Mouse (Mus musculus): ENCODE measurements around the gene Fgfr2.

The Fgfr2 gene

DNA sequence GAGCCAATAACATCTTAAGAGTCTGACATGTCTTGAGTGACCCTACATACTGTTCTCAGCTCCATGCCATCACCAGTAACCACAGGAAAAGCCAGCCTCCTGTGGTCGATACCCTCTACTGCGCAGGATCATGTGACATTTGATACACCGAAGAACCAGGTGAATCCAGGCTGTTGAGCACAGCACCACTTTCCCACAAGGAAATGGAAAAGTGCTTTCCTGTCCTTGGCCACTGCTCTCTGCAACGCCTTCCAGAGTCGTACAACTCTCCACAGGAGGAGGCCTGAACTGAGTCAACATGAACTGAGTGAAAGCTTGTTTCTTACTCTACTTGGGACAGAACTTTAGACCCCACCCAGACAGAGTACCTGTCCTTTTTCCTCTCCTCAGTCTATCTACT lies 321.6 kb downstream of the Fgfr2 start:
- DNase-seq (ENCODE audit: low read depth): no peak

DNA sequence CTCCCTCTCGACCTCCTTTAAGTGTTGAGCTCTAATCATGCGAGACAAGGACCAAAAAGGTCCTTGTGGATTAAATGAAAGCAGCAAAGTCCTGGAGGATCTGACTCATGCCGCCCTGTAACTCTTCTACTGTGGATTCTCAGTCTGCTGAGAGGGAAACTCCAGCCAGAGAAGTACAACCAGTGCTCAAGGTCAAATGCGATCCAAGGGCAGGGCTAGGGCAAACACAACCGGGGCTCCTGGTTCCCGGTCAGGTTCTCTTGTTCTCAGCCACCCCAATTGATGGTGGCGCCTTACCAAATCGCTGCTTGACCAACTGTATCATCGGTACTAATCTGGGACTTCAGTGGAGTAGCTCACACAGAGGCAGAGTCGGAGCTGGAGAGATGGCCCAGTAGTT lies 322.3 kb downstream of the Fgfr2 start:
- no peak for DNase-seq (ENCODE audit: low read depth)

DNA sequence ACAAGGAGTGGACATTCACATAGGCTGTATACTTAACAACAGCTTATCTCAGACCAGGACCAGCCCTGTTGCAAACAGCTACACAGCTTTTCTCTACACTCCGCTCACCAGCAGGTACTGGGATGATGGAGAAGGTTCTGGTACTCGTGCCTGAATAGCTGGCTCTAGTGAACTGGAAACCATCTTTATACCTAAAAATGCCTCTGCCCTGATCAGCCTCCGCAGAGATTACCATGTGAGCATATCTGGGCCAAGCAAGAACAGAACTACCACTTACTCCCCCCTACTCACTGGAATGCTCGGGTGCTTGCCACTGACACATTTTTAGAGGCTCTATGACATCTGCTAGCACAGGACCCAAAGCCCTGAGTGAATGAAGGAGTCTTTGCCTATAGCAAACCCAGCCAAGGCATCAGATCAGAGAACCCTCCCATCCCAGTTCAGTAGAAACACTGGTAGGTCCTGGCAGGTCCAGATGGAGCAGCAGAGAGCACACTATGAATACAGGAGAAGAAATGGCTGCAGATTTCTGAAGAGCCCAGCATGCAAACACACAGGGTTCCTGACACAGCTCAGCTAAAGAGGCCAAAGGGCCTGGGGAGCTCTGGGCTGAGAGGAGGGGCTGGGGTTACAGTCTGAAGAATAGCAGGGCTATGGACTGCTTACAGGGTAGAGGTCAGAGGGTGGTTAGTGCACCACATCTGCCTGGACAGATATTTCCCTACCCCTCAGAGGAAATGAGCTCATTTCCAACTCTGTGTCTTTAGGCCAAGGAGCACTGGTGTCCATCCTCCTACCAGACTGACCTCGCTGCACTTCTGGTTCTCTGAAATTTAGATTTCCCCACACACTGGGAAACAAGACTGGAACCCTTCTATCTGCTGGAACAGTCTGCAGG lies 323.8 kb downstream of the Fgfr2 start:
- no peak for DNase-seq (ENCODE audit: low read depth)

DNA sequence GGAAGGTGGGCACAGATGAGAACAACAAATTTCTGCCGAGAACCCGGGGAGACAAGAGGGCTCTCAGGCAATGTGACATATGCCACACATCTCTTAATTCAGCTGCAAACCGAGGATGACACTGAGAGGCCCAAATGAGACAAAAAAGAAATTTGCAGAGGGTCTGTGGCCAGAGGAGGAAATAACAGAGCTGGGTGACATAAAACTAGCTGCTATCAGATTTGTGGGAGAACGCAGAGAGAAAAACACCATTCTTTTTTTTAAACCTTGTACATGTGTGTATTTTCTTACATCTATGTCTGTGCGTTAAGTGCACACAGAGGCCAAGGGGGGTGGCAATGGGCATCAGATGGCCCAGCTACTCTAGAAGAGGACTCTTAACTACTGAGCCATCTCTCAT lies 328.0 kb downstream of the Fgfr2 start:
- DNase-seq (ENCODE audit: low read depth): no peak

DNA sequence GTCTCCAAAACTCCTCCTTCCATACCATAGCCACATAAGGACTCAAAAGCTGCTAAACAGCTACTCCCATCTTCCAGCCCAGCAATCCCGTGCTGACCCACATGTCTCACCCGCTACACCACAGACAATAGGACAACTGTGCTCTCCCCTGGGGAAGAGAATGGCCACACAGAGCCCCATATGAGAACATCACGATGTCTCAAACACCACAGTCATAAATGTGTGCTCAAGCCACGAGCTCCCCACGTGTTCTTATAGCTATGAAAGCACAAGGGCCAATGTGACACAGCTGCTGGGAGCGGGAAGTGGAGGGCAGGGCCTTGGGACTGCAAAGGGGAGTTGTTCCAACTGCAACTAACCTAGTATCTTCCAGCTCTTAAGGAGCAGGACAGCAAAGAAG lies 329.7 kb downstream of the Fgfr2 start:
- DNase-seq (ENCODE audit: low read depth): no peak

DNA sequence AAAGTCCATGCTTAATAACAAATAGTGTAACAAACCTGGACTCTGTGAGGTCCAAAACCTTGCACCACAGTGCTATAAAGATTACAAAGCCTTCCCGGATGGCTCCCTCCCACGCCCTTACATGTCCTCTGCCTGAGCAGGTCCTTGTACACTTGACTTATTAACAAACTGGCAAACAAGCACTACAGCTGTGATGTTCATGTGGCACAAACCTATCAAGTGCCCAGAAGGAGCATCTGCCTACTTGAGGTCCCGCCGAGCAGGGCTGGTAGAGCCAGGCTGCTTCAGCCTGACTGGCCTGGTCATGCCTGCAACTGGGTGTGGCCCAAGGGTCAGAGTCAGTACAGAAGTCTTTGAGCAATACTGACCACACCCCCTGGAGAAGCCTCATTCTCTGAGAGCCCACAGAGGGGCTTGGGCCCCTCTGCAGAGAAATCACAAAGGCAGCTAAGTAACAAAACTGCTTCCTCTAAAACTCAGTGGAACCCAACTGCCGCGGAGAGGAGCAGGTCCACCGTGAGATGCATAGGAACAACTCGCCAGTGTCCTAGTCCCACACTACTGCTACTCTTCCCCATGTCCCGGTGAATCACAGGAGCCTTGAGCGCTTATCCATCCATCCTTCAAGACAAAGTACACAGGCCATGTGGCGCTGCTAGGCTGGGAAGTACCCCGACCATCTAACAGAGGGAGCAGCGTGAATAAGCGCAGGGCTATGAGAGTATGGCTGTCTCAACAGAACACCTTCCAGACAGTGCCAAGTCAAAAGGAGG lies 332.5 kb downstream of the Fgfr2 start:
- no peak for DNase-seq (ENCODE audit: low read depth)

DNA sequence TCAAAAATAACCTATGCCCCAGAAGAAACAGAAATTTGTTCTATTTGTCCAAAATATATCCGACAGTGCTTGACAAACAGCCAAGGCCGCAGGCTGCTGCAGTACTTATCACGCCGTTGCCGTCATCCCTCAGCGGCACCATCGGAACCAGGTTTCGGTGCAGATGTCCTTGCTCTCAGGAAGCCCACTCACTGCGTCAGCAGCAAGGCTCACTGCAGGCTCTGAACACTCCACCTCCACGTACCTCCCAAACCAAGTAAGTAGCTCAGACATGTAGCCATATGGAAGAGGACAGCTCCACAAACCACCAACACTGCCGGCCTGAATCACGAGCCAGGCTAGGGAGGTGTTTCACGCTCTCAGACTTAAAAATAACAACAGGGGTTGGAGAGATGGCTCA lies 334.3 kb downstream of the Fgfr2 start:
- no peak for DNase-seq (ENCODE audit: low read depth)

DNA sequence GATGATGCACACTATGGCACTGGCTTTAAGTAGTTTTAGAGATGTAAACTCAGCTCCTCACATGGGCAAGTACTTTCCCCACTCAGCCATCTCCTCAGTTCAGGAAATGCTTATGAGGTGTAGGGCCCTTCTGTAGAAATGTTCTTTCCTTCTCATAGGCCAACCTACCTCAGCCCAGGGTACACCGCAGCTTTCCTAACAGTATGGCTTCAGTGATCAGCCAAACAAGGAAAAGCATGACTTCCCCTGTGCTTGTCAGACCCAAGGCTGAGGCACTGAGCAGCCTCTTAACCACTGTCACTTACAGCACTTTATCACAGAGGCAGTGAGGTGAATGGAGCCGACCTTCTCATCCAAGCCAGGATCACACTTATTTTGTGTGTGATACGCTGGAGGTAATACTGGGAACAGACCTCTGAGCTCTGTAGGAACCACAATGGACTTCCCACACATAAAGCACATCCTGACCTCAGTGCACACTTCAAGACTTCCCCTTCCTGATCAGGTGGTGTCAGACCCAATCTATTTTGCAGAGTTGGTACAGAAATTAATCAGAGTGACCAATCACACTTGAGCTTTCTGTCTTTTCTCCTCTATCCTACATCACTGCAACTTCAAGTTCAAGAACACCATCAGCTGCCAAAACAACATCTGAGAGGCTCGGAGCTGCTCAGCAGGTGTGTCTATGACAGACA lies 335.5 kb downstream of the Fgfr2 start:
- DNase-seq (ENCODE audit: low read depth): no peak

DNA sequence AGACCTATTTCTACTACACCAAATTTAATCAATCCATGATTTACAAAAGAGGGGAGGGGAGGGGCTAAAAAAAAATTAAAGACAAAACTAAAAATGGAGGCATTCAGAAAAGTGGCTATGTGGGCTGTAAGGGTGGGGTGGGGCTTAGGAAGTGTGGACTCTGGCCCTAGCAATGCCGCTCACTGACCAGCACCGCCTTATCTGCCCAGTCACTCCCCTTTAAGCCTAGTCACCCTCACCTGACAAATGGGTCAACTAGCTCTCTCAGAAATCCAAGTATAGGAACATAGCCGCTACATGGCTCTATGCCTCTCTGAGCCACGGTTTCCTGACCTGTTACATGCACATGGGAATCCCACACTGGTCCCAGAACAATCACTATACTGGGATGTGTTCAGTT lies 336.1 kb downstream of the Fgfr2 start:
- no peak for DNase-seq (ENCODE audit: low read depth)

DNA sequence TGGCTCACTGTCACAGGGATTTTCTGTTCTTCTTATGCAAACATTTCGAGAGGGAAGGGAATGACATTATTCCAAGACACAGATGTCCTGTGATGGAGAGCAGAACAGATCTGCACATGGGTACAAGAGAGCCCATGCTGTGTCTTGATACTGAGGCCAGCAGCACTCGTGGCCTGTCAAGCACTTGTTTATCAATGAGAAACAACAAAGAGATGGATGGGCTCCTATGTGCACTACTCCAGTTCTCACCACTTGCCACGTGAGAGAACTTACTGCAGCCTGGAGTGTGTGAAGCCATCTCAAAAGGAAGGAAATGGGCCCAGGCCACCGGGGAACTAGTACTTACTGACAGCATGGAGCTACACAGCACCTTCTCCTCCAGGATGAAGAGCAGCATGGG lies 336.6 kb downstream of the Fgfr2 start:
- DNase-seq (ENCODE audit: low read depth): no peak

DNA sequence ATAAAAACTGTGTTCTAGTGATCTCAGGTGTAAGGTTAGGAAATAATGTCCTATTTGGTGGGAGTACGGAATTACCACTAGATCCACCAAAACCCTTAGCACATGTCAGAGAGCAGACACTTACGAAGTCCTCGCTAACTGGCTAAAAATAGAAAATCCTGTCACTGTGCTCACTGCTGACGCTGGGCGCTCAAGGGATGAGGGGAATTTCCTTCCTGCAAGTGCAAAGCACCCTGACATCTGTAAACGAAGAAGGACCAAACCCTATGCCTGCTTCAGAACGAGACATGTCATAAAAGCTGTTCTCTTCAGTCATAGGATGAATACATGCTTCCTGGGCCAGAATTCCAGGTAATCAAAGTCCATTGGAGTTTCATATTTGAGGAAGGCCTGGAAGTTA lies 337.1 kb downstream of the Fgfr2 start:
- DNase-seq (ENCODE audit: low read depth): no peak

DNA sequence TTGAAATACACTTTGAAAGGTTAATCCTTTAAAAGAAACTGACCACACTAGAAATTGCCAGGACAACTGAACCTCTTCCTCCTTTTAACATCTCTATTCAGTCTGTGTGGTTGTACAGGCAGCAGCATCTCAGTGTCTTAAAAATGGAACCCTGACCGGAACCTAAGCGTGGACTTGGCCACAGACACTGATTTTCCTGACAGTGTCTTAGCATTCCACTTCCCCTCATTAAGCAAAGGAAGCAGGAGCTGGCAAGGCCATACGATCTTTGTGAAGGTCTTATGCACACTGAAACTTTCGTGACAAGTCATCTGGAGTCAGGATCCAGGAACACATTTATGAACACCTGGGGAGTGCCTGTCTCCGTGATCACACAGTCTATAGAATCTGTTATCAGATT lies 339.0 kb downstream of the Fgfr2 start:
- no peak for DNase-seq (ENCODE audit: low read depth)

DNA sequence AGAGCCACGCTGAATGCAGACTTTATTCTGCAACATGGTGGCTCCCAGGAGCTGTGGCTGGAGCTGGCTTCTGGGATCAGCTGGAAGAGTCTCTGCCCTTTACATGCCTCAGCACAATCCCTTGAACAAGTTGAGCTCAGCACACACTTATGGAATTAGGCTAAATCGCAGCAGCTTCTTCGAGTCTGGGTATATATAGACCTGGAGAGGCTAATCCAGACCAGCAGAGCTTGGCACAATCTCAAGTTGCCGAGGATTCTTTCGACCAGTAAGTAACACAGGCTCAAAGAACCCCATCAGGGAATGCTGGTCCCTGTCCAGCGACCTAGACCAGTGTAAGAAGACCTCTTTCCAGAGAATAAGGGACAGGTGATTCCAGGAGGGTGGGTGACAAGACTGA lies 341.3 kb downstream of the Fgfr2 start:
- DNase-seq (ENCODE audit: low read depth): no peak

DNA sequence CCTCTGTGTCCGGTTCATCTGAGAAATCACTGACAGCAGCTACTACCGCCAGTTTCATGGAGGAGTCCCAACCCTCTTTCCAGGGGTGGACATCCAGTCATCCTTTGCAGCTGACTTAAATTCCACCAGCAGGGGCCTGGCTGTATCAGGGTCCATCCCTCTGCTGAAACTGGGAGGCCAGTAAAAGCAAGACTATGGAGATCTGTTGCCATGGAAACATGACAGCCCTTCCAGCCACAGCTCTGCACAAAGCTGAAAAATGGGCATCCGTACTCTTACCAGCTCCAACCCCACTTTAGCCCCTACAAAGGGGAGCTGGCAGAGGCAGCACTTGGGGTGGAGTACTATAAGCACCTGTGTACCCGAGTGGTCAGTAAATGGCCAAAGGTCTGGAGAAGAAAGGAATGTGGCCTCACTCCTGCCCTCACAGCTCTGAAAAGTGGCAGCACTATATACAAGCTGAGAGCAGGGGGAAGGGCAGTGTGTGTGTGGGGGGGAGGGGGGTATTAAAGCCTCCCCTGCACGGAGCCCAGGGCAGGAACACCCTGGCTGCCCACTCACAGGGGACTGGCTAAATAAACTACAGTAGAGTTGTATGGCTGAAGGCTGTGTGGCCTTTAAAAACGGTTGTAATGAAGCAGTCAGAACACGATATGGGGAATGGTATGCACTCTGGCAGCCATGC lies 341.9 kb downstream of the Fgfr2 start:
- no peak for DNase-seq (ENCODE audit: low read depth)

DNA sequence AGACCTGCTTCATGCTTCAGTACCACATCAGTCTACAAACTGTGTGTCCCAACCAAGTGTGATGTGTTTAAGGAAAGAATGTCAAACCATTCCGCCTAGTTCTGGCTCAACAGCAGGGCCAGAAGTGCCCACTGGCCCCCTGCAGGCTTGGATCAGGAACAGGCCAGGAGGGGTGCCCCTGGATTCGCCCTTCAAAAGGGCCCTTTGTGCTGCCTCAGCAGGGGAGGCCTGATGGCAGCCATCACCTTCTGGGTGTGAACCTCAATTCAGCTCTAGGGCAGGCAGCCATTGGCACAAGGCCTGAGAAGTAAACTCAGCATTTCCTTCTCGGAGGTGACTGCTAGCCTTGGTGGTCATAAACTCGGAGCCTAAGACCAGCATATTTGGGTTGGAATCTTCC lies 342.5 kb downstream of the Fgfr2 start:
- DNase-seq (ENCODE audit: low read depth): no peak

DNA sequence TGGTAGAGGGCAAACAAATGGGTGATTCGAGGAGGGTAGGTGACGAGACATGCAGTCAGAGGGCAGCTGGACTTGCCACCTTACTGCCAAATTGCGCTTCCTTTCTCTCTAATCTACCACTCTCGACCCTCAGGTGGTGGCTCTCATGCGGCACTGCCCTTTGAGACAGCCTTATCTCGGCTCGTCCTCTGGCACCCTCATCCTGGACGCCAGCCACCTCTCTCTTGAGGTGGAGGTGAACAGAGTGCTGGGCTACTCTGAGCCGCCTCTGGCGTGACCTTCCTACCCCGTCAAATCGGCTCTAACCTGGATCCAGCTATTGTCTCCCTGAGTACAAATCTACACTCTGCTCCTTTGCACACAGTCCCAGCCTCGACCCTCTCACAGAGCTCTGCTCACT lies 344.5 kb downstream of the Fgfr2 start:
- no peak for DNase-seq (ENCODE audit: low read depth)

DNA sequence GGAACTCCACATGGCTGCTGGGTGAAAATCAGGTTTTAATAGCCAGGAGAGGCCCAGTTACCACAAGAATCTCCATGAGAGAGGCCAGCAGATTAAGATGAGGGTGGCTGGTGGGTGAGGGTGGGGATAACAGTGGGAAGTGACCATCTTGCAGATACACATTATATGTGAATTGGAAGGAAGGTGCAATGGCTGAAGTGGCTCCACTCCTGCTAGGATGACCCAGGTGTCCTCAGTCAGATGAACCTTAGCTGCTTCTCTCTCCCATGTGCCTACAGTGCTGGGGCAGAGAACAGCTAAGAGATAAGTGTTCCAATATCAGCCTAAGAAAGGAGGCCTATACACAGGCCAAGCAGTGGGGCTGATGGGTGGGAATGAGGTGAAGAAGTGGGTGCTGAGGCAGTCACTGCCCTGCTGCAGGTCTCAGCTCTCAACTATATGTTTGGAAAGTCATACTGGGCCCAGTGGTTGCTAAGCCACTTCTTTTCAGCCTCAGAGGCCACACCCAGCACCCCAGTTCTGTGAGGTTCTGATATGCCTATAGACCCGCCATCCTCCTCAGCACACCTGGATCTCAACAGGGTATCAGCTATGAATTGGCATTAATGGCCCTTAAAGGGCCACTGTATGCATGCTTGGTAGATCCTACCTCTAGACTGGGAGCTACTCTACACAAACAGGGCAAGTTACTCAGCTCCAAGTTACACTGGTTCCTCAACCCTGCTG lies 345.3 kb downstream of the Fgfr2 start:
- DNase-seq (ENCODE audit: low read depth): no peak

DNA sequence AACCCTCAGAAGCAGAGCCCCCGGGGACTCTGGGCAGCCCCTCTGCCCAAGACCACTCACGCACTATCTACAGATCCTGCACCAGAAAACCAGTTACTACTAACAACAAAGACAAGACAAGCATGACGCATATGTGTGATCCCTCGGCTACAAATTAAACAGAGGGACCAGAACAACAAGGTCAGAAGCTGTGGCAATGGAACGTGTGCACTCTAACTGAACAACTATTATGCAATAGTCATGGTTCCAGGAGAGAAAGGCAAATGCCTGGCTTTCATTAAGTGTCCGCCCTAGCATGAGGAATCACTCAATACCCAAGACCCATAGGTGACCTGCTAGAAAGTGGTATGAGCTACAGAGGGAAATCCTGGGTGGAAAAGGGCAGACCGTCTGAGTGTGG lies 346.0 kb downstream of the Fgfr2 start:
- DNase-seq (ENCODE audit: low read depth): no peak

DNA sequence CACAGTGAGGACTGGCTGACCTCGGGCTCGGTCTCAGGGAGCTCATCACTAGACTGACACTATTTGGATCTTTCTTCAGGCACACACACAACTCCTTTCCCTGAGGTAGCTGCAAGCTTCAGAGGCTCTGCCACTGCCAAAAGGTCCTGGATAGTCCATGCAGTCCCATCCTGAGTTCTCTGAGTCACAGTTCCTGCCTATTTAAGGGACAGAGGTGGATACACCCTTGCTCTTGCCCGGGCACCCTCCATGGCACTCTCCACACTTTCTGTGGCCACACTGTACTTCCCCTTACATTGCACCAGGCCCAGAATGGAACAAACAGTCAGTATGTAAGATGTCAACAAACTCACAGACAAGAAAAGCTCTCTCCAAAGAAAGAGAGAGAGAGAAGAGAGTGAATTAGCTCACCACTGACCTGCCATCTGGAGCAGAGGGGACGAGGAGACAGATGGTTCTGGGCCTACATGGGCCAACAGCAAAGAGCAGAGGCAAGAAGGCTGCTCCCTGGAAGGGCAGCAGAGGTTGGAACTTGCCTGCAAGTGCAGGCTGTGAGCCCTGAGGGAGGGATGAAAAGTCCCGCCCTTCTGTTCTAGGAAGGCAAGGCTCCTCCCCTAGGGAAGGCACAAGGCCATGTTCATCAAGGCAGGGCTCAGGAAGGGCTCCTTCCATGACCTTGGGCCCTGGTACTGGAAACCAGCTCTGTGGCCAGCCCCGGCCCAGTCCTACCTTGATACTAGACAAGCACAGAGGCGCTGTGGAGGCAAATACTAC lies 346.6 kb downstream of the Fgfr2 start:
- DNase-seq (ENCODE audit: low read depth): no peak

DNA sequence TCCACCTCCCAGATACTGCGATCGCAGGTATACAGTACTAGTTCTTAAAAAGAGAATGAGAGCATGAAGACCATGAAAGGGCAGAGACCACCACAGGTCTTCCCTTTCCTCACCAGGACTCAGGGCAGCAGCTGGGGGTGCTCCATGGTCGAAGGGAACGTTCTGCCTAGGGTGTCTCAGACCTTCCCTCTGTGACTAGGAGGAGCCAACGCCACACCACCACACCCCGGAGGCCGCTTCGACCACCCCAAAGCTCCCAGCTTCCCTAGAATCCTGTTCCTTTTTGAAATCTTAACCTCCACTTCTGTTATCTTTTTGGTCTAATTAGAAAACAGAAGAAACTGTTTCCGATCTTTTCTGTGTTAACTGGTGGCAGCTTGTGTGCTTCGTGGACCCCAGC lies 347.2 kb downstream of the Fgfr2 start:
- no peak for DNase-seq (ENCODE audit: low read depth)

DNA sequence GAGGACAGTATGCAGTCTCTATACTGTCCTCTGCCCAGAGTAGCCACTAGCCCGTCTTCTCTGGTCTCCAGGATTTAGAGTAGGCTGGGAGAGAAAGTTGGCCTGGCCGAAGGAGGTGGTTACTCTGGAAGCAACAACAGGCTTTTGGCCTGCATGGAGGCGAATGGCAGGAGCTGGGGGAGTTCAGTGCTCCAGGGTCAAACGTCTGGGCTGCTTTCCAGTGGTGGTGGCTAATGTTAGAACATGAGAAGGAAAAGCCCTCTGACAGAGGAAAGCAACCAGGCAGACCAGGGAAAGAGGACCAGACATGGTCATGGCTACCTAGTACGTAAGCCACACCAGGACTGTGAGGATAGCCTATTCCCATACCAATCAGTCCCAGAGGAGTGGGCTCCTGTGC lies 347.8 kb downstream of the Fgfr2 start:
- DNase-seq (ENCODE audit: low read depth): no peak
